ENCODE assay signal across 18 mouse cellular contexts in genomic region chr3:146583908-146584307, GRCm38 (mm10). TPM values are rescaled to one million over a fixed set of nuclear protein-coding genes. Genes with fewer than 3 reads are reported as not detected.
DNase-seq lines count a peak whose midpoint lies in the region; ATAC-seq and TF ChIP-seq lines count a peak whose summit lies in the region.
"Had no signal": no experiment of that assay in that cellular context is flagged by ENCODE, and none has a peak within 500 bp of the region (broad histone marks: within the 10 kb centered on the region; RNA-seq: fewer than 3 reads in every experiment).

No protein-coding gene starts in this region.

- no peak overlapping the region for H3K27ac ChIP-seq in heart, embryonic 15.5 days
- H3K27ac ChIP-seq in cortical plate, adult 2 months (ENCODE audit: insufficient read depth, low read length): peak overlapping the region; percentile 4; the same call in 1 of the 2 replicates
- no peak overlapping the region for H3K27ac ChIP-seq in kidney, embryonic 16.5 days (ENCODE audit: low read length)
- H3K27ac ChIP-seq: hindbrain, embryonic 12.5 days; limb, embryonic 12.5 days; midbrain, embryonic 13.5 days; neural tube, embryonic 13.5 days; stomach, embryonic 15.5 days had no signal

- peak overlapping the region; percentile 39 for H3K4me2 ChIP-seq in heart, embryonic 15.5 days
- H3K4me2 ChIP-seq in myocyte (ENCODE audit: low read depth): peak overlapping the region; percentile 60
- H3K4me2 ChIP-seq in kidney, embryonic 16.5 days (replicated peaks; ENCODE audit: low read depth, low read length): no peak overlapping the region
- H3K4me2 ChIP-seq: hindbrain, embryonic 12.5 days; limb, embryonic 12.5 days; midbrain, embryonic 13.5 days; neural tube, embryonic 13.5 days; stomach, embryonic 15.5 days had no signal

- no peaks in the 10 kb centered on the region for H3K36me3 ChIP-seq in heart, embryonic 15.5 days
- H3K36me3 ChIP-seq in myocyte (ENCODE audit: control insufficient read depth, insufficient read depth): no peaks in the 10 kb centered on the region
- no peaks in the 10 kb centered on the region for H3K36me3 ChIP-seq in kidney, embryonic 16.5 days (ENCODE audit: insufficient read depth, low read length)
- H3K36me3 ChIP-seq: hindbrain, embryonic 12.5 days; limb, embryonic 12.5 days; midbrain, embryonic 13.5 days; neural tube, embryonic 13.5 days; stomach, embryonic 15.5 days had no signal

- no peak for TF ChIP-seq CTCF in cortical plate, adult 2 months (IDR thresholded peaks at IDR 0.05; ENCODE audit: extremely low read depth, insufficient read depth, low read length)

- TF ChIP-seq POLR2A in cortical plate, adult 2 months (IDR thresholded peaks at IDR 0.05; ENCODE audit: extremely low read depth, insufficient read depth, low read length): 0 out of 2 replicates have a peak, but pooled peaks have one; percentile 16
- no peak for TF ChIP-seq POLR2A in myocyte (IDR thresholded peaks at IDR 0.05; ENCODE audit: insufficient read length, low read depth)

- no peak overlapping the region for H3K9ac ChIP-seq in heart, embryonic 15.5 days
- H3K9ac ChIP-seq in kidney, embryonic 16.5 days (replicated peaks; ENCODE audit: low read length): no peak overlapping the region
- H3K9ac ChIP-seq: hindbrain, embryonic 12.5 days; limb, embryonic 12.5 days; midbrain, embryonic 13.5 days; neural tube, embryonic 13.5 days; stomach, embryonic 15.5 days had no signal

- no peak for DNase-seq in heart, postnatal 25 days (ENCODE audit: low spot score)
- DNase-seq in NIH3T3 (ENCODE audit: low read depth): peak; percentile 20
- DNase-seq in kidney, postnatal 4 days: no peak
- DNase-seq: cerebellum, postnatal 25 days; kidney, adult 2 months; lung, adult 2 months; thymus, postnatal 4 days had no signal

- H3ac ChIP-seq in myocyte (ENCODE audit: control insufficient read depth, insufficient read length): no peak overlapping the region

- H3K4me3 ChIP-seq in heart, embryonic 15.5 days: no peak overlapping the region
- H3K4me3 ChIP-seq in cortical plate, adult 2 months (ENCODE audit: insufficient read depth, low read length): no peak overlapping the region
- H3K4me3 ChIP-seq in myocyte: no peak overlapping the region
- H3K4me3 ChIP-seq in kidney, embryonic 16.5 days (ENCODE audit: low read length): no peak overlapping the region
- H3K4me3 ChIP-seq: hindbrain, embryonic 12.5 days; limb, embryonic 12.5 days; midbrain, embryonic 13.5 days; neural tube, embryonic 13.5 days; stomach, embryonic 15.5 days had no signal

- intact Hi-C loops in heart, postnatal 25 days (cut with DNase I): no loop called here

- H3K4me1 ChIP-seq in heart, embryonic 15.5 days (replicated peaks): peaks cover 3% of the 10 kb centered on the region; the same call in 1 of the 2 replicates
- no peaks in the 10 kb centered on the region for H3K4me1 ChIP-seq in cortical plate, adult 2 months (ENCODE audit: control insufficient read depth, insufficient read depth, low read length)
- H3K4me1 ChIP-seq in kidney, embryonic 16.5 days (ENCODE audit: insufficient read depth, low read length): no peaks in the 10 kb centered on the region
- H3K4me1 ChIP-seq: hindbrain, embryonic 12.5 days; limb, embryonic 12.5 days; midbrain, embryonic 13.5 days; neural tube, embryonic 13.5 days; stomach, embryonic 15.5 days had no signal

- no peaks in the 10 kb centered on the region for H3K27me3 ChIP-seq in heart, embryonic 15.5 days
- H3K27me3 ChIP-seq in myocyte (ENCODE audit: control insufficient read depth, insufficient read depth, insufficient read length): no peaks in the 10 kb centered on the region
- no peaks in the 10 kb centered on the region for H3K27me3 ChIP-seq in kidney, embryonic 16.5 days (ENCODE audit: insufficient read depth, low read length)
- H3K27me3 ChIP-seq: hindbrain, embryonic 12.5 days; limb, embryonic 12.5 days; midbrain, embryonic 13.5 days; neural tube, embryonic 13.5 days; stomach, embryonic 15.5 days had no signal

- 47% methylated on average over 5 of the region's 5 CpGs for WGBS in heart, embryonic 15.5 days
- WGBS in kidney, embryonic 16.5 days: 56% methylated on average over 5 of the region's 5 CpGs

- H3K9me3 ChIP-seq in heart, embryonic 15.5 days (replicated peaks): no peaks in the 10 kb centered on the region
- H3K9me3 ChIP-seq in kidney, embryonic 16.5 days (ENCODE audit: low read length): no peaks in the 10 kb centered on the region
- H3K9me3 ChIP-seq: hindbrain, embryonic 12.5 days; limb, embryonic 12.5 days; midbrain, embryonic 13.5 days; neural tube, embryonic 13.5 days; stomach, embryonic 15.5 days had no signal

- no peak for ATAC-seq in heart, embryonic 15.5 days (replicated peaks; ENCODE audit: insufficient number of reproducible peaks, insufficient read depth, low FRiP score, low read depth)
- no peak for ATAC-seq in kidney, embryonic 16.5 days (ENCODE audit: low FRiP score, low TSS enrichment)
- ATAC-seq: midbrain, embryonic 13.5 days had no signal

- H3K79me2 ChIP-seq in myocyte (ENCODE audit: control insufficient read depth, insufficient read depth): no peaks in the 10 kb centered on the region

TF ChIP-seq in myocyte, 11 proteins besides CTCF, POLR2A, EP300 and RAD21:
- TF ChIP-seq USF1 (IDR thresholded peaks at IDR 0.05; ENCODE audit: low read depth) (no peak), TCF3 (IDR thresholded peaks at IDR 0.05; ENCODE audit: insufficient read length, low read depth) (no peak), MAX (IDR thresholded peaks at IDR 0.05; ENCODE audit: low read depth) (no peak), MYOD1 (IDR thresholded peaks at IDR 0.05; ENCODE audit: control insufficient read depth in 1 of 3, insufficient read length in 2 of 3, low read depth in 2 of 3) (no peak), SRF (IDR thresholded peaks at IDR 0.05; ENCODE audit: control insufficient read depth, insufficient read length, low read depth) (no peak), E2F4 (IDR thresholded peaks at IDR 0.05; ENCODE audit: insufficient read depth) (no peak), REST (IDR thresholded peaks at IDR 0.05; ENCODE audit: insufficient read depth, insufficient read length) (no peak), POLR2AphosphoS2 (IDR thresholded peaks at IDR 0.05; ENCODE audit: insufficient read length, low read depth) (no peak), MYOG (IDR thresholded peaks at IDR 0.05; ENCODE audit: control insufficient read depth in 1 of 3, insufficient read depth in 1 of 3, insufficient read length in 2 of 3, low read depth in 2 of 3) (no peak), TCF12 (IDR thresholded peaks at IDR 0.05; ENCODE audit: insufficient read depth, poor library complexity, severe bottlenecking) (no peak), CEBPB (IDR thresholded peaks at IDR 0.05; ENCODE audit: insufficient read depth, poor library complexity, severe bottlenecking) (no peak)
TF ChIP-seq in myocyte: peak in this region for 0.

RNA-seq across cellular contexts. Expression of gene Uox, which starts 13.7 kb away (rescaled TPM):
- polyA plus RNA-seq in heart, embryonic 15.5 days (2015; fragmentation: Nextera tagmentation; extraction: Ambion mirVana): 0.11 TPM in 1 of 2 replicates, not detected in the other
- not detected for total RNA-seq in heart, postnatal 25 days (2021)
- polyA plus RNA-seq in cortical plate, adult 2 months (2012; rRNA removed): 0.74 and 0.75 TPM in 2 replicates
- not detected for polyA plus RNA-seq in myocyte (2012; fragmentation: generic; extraction: Trizol)
- 0.25 and 0.51 TPM in 2 replicates for polyA plus RNA-seq in kidney, embryonic 16.5 days (2015; fragmentation: Nextera tagmentation; extraction: Ambion mirVana)
- total RNA-seq: layer of hippocampus, postnatal 14 days had no signal
- polyA plus RNA-seq: hindbrain, embryonic 12.5 days; kidney, adult 2 months; limb, embryonic 12.5 days; midbrain, embryonic 13.5 days; neural tube, embryonic 13.5 days had no signal

RNA-seq across cellular contexts. Expression of gene Dnase2b, which starts 31.5 kb away (rescaled TPM):
- polyA plus RNA-seq in heart, embryonic 15.5 days (2015; fragmentation: Nextera tagmentation; extraction: Ambion mirVana): not detected in 2 replicates
- not detected for total RNA-seq in heart, postnatal 25 days (2021)
- polyA plus RNA-seq in cortical plate, adult 2 months (2012; rRNA removed): 0.04 TPM in 1 of 2 replicates, not detected in the other
- polyA plus RNA-seq in myocyte (2012; fragmentation: generic; extraction: Trizol): not detected
- polyA plus RNA-seq in kidney, embryonic 16.5 days (2015; fragmentation: Nextera tagmentation; extraction: Ambion mirVana): not detected in 2 replicates
- total RNA-seq: gastrocnemius, adult 18-20 months; layer of hippocampus, postnatal 14 days had no signal
- polyA plus RNA-seq: hindbrain, embryonic 12.5 days; kidney, adult 2 months; limb, embryonic 12.5 days; midbrain, embryonic 13.5 days; neural tube, embryonic 13.5 days had no signal
